Mouse (Mus musculus): ENCODE measurements around the gene S100pbp. TPM values are rescaled to one million over a fixed set of nuclear protein-coding genes. Genes with fewer than 3 reads are reported as not detected.

The S100pbp gene
- polyA plus RNA-seq, 1 experiment = 2.0 TPM

- TF ChIP-seq GATA1 (IDR thresholded peaks at IDR 0.05; ENCODE audit: borderline replicate concordance, low read length) = no peak
- TF ChIP-seq FLI1 (IDR thresholded peaks at IDR 0.05; ENCODE audit: low read length) = no peak
- no peak overlapping the region for H3K4me3 ChIP-seq (replicated peaks)
- peaks cover 21% of the 10 kb centered on the region for H3K4me1 ChIP-seq
- peaks cover 91% of the 10 kb centered on the region for H3K27me3 ChIP-seq (replicated peaks)
- peaks cover 5% of the 10 kb centered on the region for H3K9me3 ChIP-seq
- no peaks in the 10 kb centered on the region for H3K36me3 ChIP-seq (replicated peaks; ENCODE audit: low read length)
Observed at GRCm38 (mm10) chr4:129108624-129109023, 80.9 kb downstream of the S100pbp start.

DNA sequence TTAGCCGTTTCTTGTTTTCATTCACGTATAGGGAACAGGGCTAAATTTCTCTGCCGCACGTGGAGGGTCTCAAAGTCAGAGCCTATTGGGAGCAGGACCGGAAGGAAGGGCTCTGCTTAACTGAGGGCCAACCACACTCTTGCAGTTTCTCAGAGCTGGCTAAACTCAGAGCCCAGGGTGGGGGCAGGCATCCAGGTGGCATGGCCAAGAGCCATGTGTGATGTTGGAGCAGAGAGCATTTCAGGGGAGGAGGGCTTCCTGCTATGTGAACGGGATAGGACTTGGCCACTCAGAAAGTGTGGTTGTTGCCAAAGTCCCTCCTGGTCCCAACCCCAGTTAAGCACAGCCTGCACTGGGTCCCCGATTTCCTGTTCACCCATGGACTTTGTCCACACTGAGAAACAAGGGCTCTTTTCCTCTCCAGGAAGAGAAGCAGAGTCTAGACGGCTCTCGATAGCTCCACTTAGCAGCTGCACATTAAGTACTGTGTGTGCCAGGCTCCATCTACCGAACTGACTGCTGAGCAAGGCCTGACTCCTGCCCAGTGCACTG is 82.1 kb downstream of the S100pbp start:
- Histone ChIP-seq H3K36me3 (replicated peaks; ENCODE audit: low read length) (no peaks in the 10 kb centered on the region), H3K9me3 (no peaks in the 10 kb centered on the region), H3K27me3 (replicated peaks) (peaks cover 90% of the 10 kb centered on the region), H3K4me1 (peaks cover 13% of the 10 kb centered on the region), H3K4me3 (replicated peaks) (no peak overlapping the region)
- TF ChIP-seq FLI1 (IDR thresholded peaks at IDR 0.05; ENCODE audit: low read length) (no peak), GATA1 (IDR thresholded peaks at IDR 0.05; ENCODE audit: borderline replicate concordance, low read length) (no peak)

GRCm38 (mm10) chr4:129106073-129106472 is 83.5 kb downstream of the S100pbp start:
- Histone ChIP-seq H3K36me3 (replicated peaks; ENCODE audit: low read length) (no peaks in the 10 kb centered on the region), H3K27me3 (replicated peaks) (peaks cover 87% of the 10 kb centered on the region), H3K4me3 (replicated peaks) (no peak overlapping the region), H3K4me1 (peaks cover 13% of the 10 kb centered on the region), H3K9me3 (no peaks in the 10 kb centered on the region)
- TF ChIP-seq FLI1 (IDR thresholded peaks at IDR 0.05; ENCODE audit: low read length) = no peak
- no peak for TF ChIP-seq GATA1 (IDR thresholded peaks at IDR 0.05; ENCODE audit: borderline replicate concordance, low read length)

- Histone ChIP-seq H3K9me3 (no peaks in the 10 kb centered on the region), H3K4me3 (replicated peaks) (peak within 1 kb of the TSS; percentile 87), H3K36me3 (replicated peaks; ENCODE audit: low read length) (no peaks in the 10 kb centered on the region), H3K27me3 (replicated peaks) (peaks cover 82% of the 10 kb centered on the region), H3K4me1 (peaks cover 13% of the 10 kb centered on the region)
- TF ChIP-seq FLI1 (IDR thresholded peaks at IDR 0.05; ENCODE audit: low read length) (no peak), GATA1 (IDR thresholded peaks at IDR 0.05; ENCODE audit: borderline replicate concordance, low read length) (no peak)
Observed at GRCm38 (mm10) chr4:129105356-129105755, 84.2 kb downstream of the S100pbp start, which contains the start of gene Tmem54. Gene Tmem54 (plus strand): TSS chr4:129105548.

DNA sequence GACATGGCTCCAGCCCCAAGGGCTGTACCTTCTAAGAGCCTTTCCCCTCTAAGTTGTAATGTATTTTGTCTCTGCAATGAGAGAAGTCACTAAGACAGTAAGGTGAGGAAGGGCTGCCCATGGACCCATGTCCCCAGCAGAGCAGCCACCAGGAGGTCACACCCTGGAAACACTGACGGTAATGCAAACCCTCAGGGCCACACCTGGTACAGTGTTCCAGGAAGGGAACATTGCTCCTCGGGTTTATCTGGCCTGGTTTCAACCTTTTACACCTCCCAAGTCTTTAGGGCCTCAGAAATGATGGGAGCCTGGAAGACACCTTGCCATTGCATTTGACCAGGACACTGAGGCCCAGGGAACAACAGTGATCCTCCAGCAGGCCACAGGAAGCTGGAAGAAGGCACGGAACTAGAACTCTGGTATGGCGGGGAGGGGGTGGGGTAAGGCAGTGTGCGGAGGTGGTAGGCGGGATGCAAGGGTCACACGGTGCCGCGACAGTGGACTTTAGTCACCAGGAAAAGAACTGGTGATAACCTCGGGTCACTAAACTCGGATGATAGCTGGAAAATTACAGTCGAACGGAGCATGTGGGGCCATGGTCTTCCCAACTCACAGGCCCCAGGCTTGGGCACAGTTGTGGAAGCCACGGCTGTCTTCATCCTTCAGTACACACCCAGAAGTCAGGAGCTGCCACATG is 87.2 kb downstream of the S100pbp start:
- Histone ChIP-seq H3K36me3 (replicated peaks; ENCODE audit: low read length) (no peaks in the 10 kb centered on the region), H3K27me3 (replicated peaks) (peaks cover 63% of the 10 kb centered on the region)
- TF ChIP-seq GATA1 (IDR thresholded peaks at IDR 0.05; ENCODE audit: borderline replicate concordance, low read length) = no peak
- no peak for TF ChIP-seq FLI1 (IDR thresholded peaks at IDR 0.05; ENCODE audit: low read length)

More for the DNA sequence above, 87.2 kb downstream of the S100pbp start:
- peaks cover 5% of the 10 kb centered on the region for H3K9me3 ChIP-seq
- H3K4me1 ChIP-seq = peaks cover 9% of the 10 kb centered on the region
- no peak overlapping the region for H3K4me3 ChIP-seq (replicated peaks)

Other genes starting within 250 kb of the S100pbp start
- 7.6 and 12.2 TPM in 2 replicates for gene Azin2, start 227.3 kb downstream of the S100pbp start, polyA plus RNA-seq (2012; ENCODE audit: insufficient read depth, low replicate concordance)
- gene Ak2, start 197.8 kb downstream of the S100pbp start, polyA plus RNA-seq (2012; ENCODE audit: insufficient read depth, low replicate concordance) = 29.1 and 128 TPM in 2 replicates
- gene Rnf19b, start 131.5 kb downstream of the S100pbp start, polyA plus RNA-seq (2012; ENCODE audit: insufficient read depth, low replicate concordance) = 696 and 878 TPM in 2 replicates
- gene Tmem54, start 84.2 kb downstream of the S100pbp start, polyA plus RNA-seq (2012; ENCODE audit: insufficient read depth, low replicate concordance) = not detected in 2 replicates
- not detected in 2 replicates for gene Hpca, start 67.7 kb downstream of the S100pbp start, polyA plus RNA-seq (2012; ENCODE audit: insufficient read depth, low replicate concordance)
- 0.80 TPM in 1 of 2 replicates, not detected in the other for gene Fndc5, start 52.7 kb downstream of the S100pbp start, polyA plus RNA-seq (2012; ENCODE audit: insufficient read depth, low replicate concordance)
- gene Yars, start within 50 bp of the S100pbp start, polyA plus RNA-seq (2012; ENCODE audit: insufficient read depth, low replicate concordance) = 2.2 and 17.4 TPM in 2 replicates
- gene C77080, start 71.7 kb upstream of the S100pbp start, polyA plus RNA-seq (2012; ENCODE audit: insufficient read depth, low replicate concordance) = 6.4 and 8.7 TPM in 2 replicates
- gene Sync, start 97.9 kb upstream of the S100pbp start, polyA plus RNA-seq (2012; ENCODE audit: insufficient read depth, low replicate concordance) = not detected in 2 replicates
- gene Rbbp4, start 145.6 kb upstream of the S100pbp start, polyA plus RNA-seq (2012; ENCODE audit: insufficient read depth, low replicate concordance) = 2.0 and 20.5 TPM in 2 replicates
- gene Zbtb8os, start 146.0 kb upstream of the S100pbp start, polyA plus RNA-seq (2012; ENCODE audit: insufficient read depth, low replicate concordance) = 3.9 TPM in 1 of 2 replicates, not detected in the other
- gene Zbtb8a, start 188.4 kb upstream of the S100pbp start, polyA plus RNA-seq (2012; ENCODE audit: insufficient read depth, low replicate concordance) = 0.29 TPM in 1 of 2 replicates, not detected in the other

All from megakaryocyte, embryonic 14.5 days (primary cell).